Mouse (Mus musculus): ENCODE results near the gene Larp7.

Larp7 gene

GRCm38 (mm10) chr3:127552973-127553719 lies at the start of gene Larp7, which contains the start of gene Zgrf1:
Gene Larp7, minus strand, starts transcription at chr3:127553349.
Gene Zgrf1, plus strand, starts transcription at chr3:127553489.
- peak; percentile 97 for DNase-seq (ENCODE audit: extremely low spot score, low spot score)

- no peak for DNase-seq (ENCODE audit: extremely low spot score, low spot score)
Observed at GRCm38 (mm10) chr3:127597136-127597535, 44.0 kb upstream of the Larp7 start.

- no peak for DNase-seq (ENCODE audit: extremely low spot score, low spot score)
Observed at GRCm38 (mm10) chr3:127572557-127572956, 19.4 kb upstream of the Larp7 start.

GRCm38 (mm10) chr3:127565129-127565528 lies 12.0 kb upstream of the Larp7 start:
- no peak for DNase-seq (ENCODE audit: extremely low spot score, low spot score)

- no peak for DNase-seq (ENCODE audit: extremely low spot score, low spot score)
Observed at GRCm38 (mm10) chr3:127562974-127563373, 9.8 kb upstream of the Larp7 start.

GRCm38 (mm10) chr3:127558201-127558600 lies 5.1 kb upstream of the Larp7 start:
- no peak for DNase-seq (ENCODE audit: extremely low spot score, low spot score)

GRCm38 (mm10) chr3:127554723-127555122 lies 1.6 kb upstream of the Larp7 start:
- DNase-seq (ENCODE audit: extremely low spot score, low spot score), result no peak

GRCm38 (mm10) chr3:127553720-127554043 lies 533 bp upstream of the Larp7 start:
- DNase-seq (ENCODE audit: extremely low spot score, low spot score), result no peak

GRCm38 (mm10) chr3:127552434-127552972 lies 646 bp downstream of the Larp7 start:
- no peak for DNase-seq (ENCODE audit: extremely low spot score, low spot score)

- peak; percentile 22 for DNase-seq (ENCODE audit: extremely low spot score, low spot score)
Observed at GRCm38 (mm10) chr3:127547882-127548281, 5.3 kb downstream of the Larp7 start.

- no peak for DNase-seq (ENCODE audit: extremely low spot score, low spot score)
Observed at GRCm38 (mm10) chr3:127544610-127545121, 8.5 kb downstream of the Larp7 start.

- no peak for DNase-seq (ENCODE audit: extremely low spot score, low spot score)
Observed at GRCm38 (mm10) chr3:127543976-127544375, 9.2 kb downstream of the Larp7 start.

- no peak for DNase-seq (ENCODE audit: extremely low spot score, low spot score)
Observed at GRCm38 (mm10) chr3:127539193-127539592, 14.0 kb downstream of the Larp7 start.

- DNase-seq (ENCODE audit: extremely low spot score, low spot score), result no peak
Observed at GRCm38 (mm10) chr3:127530293-127530692, 22.9 kb downstream of the Larp7 start.

GRCm38 (mm10) chr3:127529824-127530223 lies 23.3 kb downstream of the Larp7 start:
- no peak for DNase-seq (ENCODE audit: extremely low spot score, low spot score)

GRCm38 (mm10) chr3:127529210-127529609 lies 23.9 kb downstream of the Larp7 start:
- no peak for DNase-seq (ENCODE audit: extremely low spot score, low spot score)

- DNase-seq (ENCODE audit: extremely low spot score, low spot score), result no peak
Observed at GRCm38 (mm10) chr3:127527465-127528034, 25.6 kb downstream of the Larp7 start.

GRCm38 (mm10) chr3:127525188-127525819 lies 27.8 kb downstream of the Larp7 start:
- no peak for DNase-seq (ENCODE audit: extremely low spot score, low spot score)

GRCm38 (mm10) chr3:127521156-127521555 lies 32.0 kb downstream of the Larp7 start:
- DNase-seq (ENCODE audit: extremely low spot score, low spot score), result no peak

GRCm38 (mm10) chr3:127520300-127520699 lies 32.8 kb downstream of the Larp7 start:
- no peak for DNase-seq (ENCODE audit: extremely low spot score, low spot score)

- no peak for DNase-seq (ENCODE audit: extremely low spot score, low spot score)
Observed at GRCm38 (mm10) chr3:127515251-127515650, 37.9 kb downstream of the Larp7 start.

GRCm38 (mm10) chr3:127513699-127514098 lies 39.5 kb downstream of the Larp7 start:
- DNase-seq (ENCODE audit: extremely low spot score, low spot score), result no peak

Data from neural tube, embryonic 10.5 days (tissue).